Mouse (Mus musculus) adrenal gland, adult (tissue): Measurements from ENCODE around the gene Mindy1.

Source experiments
- DNase-seq, 2 experiments: peaks; one replicate each; pipeline ENCODE4 v3.0.0; 2022 to 2023; ENCODE audit warnings: low spot score in 1 of 2; ENCODE audit not compliant: inconsistent age in 2 of 2

Mindy1 gene

DNA sequence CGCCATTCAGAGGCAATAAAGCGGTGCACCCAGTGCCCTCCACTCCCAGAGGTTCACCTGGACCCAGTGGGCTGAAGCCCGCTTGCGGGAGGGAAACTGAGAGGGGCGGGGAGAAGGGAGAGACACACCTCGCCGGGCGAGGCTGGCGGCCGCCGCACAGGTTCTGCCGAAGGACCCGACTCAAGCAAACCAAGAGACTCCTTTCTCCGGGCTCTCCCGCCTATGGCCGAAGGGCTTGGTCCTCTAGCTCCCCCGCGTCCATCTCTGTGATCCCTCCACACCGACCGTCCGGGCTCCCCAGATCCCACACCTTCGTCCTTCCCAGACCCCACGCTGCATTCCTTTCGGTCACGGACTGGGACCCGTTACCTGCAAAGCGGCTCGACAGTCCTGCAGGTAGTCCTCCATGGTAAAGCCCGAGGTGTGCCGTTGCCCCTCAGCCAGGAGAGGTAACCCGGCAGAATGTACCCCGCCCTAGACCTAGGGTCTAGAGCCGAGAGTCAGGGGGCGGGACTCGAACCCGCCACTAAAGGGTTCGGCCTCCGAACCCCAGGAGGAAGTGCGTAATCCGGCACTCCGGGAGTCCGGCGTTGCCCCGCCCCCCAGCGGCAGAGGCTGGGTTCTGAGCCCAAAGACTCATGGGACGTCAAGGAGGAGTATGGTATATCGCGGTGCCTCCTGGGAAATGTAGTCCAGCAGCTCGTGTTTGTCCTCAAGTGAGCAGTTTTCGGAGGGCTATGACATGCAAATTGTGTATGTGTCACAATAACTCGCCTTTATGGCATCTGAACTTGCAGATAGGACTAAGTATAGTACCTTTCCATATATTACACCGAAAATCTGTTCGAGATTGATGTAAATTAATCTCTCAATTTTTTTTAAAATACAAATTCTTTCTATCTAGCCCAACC lies at the start of gene Mindy1, which contains the start of gene Prune1:
TSS of gene Mindy1 (plus strand) at position 130 of the 911 bp plus-strand sequence.
TSS of gene Prune1 (minus strand) at position 861 of the 911 bp plus-strand sequence.
- peak; percentile 99 for DNase-seq

DNA sequence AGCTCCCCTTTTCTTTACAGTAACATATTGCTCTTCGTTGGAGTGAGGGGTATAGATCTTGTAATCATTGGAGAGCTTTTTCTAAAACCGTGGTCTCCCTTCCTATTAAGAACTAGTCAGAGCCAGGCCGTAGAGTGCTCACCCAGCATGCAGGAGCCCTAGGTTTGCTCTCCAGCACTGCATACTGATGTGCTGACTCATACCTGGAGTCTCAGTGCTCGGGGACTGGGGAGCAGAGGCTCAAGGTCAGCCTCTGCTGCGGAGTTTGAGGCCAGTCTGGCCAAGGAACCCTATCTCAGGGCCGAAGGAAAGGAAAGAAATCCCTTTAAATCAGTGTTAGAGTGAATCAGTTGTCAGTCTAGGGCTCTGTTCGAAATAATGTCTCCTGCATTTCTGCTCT lies 48.4 kb upstream of the Mindy1 start:
- DNase-seq: peak; percentile 87 to 91

DNA sequence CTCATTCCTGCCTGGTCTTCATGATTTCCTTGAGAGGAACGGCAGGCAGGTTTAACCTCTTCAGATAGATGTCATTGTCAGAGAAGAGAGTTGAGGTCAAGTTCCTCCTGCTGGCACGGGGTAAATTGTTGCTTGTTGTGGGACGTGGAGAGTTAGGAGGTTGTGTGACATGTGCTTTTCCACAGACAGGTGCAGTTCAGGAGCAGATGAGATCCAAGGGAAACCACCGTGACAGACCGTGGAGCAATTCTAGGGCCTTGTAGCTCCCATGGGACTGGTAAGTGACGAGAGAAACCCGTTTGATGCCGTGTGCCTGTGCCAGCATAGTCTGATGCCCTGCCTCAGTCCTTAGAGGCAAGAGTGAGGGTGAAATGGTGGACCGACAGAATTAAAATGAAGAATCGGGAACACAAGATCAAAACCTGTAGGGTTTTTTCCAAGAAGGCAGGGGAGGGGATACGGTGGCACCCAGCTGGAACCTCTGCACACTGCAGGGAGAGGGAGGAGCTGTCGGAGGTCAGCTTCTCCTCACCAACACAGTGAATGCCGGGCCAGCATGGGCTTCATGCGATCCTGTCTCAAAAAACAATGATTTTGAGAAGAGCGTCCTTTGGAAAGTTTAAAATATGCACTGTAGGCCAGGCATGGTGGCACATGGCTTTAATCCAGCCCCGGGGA lies 47.7 kb upstream of the Mindy1 start:
- peak in 1 of 2 experiments; percentile 60 for DNase-seq

DNA sequence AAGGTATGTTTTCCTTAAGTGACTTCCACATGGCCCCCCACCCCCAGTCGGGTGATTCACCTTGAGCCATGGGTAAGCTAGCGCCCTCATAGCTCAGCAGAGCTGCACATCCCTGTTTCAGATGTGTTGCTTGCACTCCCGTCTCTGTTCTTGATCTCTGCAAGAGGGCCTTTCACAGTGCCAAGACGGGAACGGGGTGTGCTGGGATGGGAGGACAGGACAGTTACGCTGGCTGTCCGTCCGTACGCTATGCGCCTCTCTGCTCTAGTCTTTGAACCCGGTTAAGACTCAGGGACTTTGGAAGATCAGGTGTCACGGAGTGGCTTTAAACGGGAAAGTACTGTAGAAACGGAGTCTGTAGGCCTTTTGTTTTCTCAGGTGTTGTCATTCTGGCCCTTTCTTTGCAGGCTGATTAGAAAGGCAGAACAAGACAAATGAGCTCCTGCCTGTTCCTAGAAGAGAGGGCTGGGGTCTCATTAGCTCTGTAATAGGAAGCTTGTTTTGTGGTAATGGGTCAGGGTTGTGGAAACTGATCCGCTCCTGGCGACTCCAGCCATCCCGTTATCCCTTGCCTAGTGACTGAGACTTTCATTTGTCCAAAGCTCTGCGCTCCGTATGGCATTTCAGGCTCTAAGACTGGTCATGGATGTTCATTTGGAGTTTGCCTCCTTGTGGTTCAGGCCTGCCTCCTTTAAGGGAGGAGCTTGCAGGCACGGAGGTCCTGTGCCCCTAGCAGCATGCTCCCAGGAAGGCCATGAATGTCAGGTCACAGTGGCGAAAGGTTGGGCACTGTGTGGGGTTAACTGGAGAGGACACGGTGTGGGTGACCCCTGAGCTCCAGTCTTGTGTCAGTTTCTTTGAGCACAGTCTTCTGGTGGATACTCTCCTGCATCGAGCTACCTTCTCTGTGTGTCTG lies 45.5 kb upstream of the Mindy1 start:
- DNase-seq: peak in 1 of 2 experiments; percentile 32

DNA sequence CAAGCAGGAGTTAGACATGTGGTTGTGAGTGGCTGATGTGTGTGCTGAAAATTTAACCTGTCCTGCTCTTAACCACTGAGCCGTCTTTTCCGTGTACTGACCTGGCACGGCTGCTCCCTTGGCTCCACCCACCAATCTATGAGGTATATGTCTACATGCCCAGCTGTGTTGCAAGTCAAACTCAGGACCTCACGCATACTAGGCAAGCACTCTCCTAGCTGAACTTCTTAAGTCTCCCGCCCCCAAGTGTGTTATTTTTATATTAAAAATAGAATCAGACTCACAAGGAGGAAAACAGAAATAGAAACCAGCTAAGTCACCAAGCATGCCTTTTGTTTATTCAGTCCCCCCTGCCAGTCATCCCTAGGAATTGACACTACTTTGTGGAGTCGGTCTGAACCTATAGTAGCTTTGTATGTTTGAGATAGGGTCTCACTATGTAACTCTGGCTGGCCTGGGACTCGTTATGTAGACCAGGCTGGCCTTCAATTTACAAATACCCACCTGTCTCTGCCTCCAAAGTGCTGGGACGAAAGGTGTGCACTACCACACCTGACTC lies 43.5 kb upstream of the Mindy1 start:
- peak in 1 of 2 experiments; percentile 32 for DNase-seq

DNA sequence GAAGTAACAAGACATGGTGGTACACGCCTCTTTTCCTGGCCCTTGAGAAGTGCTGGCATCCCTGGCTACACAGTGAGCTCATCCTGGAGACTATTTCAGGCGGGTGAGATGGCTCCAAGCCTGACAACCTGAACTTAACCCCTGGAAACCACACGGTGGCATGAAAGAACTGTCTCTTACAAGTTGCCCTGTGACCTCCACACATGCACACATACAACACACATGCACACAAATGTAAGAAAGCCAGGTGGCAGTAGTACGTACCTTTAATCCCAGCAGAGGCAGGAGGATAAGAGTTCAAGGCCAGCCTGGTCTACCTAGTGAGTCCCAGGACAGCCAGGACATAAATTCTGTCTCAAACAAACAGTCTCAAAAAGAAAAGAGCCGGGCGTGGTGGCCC lies 42.1 kb upstream of the Mindy1 start:
- DNase-seq: peak in 1 of 2 experiments; percentile 28

DNA sequence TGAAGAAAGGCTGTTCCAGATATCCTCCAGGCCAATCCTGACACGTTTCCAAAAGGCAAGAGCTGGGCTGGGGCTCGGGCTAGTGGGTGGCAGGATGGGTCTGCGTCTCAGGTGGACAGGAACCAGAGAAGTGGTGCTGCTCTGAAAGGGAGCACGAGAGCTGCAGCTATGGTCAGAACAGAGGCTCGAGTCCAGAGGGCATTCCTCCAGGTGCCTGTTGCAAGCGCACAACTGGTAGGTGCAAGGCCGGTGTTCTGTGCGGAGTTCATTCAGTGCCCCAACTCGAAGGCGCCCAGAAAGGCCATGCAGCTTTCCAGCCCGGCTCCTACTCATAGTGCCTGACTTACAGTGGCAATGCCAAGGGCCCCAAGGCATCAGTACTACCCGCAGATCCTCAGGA lies 41.2 kb upstream of the Mindy1 start:
- DNase-seq: no peak

DNA sequence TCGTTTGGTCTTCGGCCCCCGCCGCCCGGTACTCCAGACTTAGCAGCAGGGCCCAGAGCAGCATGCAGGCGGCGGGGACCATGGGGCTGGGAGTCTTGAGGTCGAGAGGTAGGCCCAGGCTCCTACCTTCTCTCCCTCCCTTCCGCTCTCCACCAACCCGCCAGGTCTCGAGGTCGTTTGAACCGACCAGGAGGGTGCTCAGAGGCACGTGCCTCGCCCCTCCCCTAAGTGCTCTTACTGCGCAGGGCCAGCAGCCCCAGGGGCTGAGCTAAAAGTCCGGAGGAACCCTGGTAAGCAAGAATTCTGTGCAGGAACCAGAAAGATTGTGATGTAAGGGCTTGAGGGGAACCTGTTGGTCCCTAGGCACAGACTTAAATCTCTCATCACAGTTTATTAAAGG lies 40.2 kb upstream of the Mindy1 start:
- DNase-seq: no peak

DNA sequence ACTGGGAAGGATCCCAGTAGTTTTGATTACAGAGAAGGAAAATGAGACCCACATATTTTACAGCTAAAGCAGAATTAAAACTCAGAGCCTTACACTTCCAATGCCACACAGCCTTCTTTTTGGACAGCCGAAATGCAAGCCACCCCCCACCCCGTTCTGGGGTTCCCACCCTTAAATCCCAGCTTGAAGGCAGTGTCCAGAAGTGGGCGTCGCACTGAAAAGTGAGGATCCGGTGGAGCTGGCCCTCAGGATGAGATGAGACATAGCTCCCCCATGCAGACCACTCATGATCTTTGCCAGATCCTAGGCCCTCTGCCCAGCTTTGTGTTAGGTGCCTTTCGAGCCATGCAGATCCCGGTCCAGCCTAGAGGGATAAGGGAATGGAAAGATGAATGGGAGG lies 39.6 kb upstream of the Mindy1 start, which contains the start of gene Gm128:
TSS of gene Gm128 (minus strand) at position 101 of the 400 bp plus-strand sequence.
- no peak for DNase-seq

DNA sequence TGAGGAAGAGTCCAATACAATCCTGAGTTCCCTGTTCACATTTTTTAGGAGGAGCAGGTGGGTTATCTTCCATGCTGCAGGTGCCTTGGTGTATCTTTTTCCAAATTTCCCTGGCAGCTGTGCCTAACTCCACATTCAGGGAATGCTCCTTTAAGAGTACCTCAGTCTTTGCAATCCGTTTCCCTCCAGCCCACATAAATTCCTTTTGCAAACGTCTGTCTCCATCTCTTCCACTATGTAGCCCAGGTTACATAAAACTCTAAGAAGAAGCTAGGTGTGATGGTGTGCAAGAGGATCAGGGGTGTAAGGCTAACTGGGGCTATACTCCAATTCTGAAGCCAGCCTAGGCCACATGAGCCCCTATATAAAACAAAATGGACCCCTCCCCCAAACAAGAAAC lies 38.1 kb upstream of the Mindy1 start:
- no peak for DNase-seq

DNA sequence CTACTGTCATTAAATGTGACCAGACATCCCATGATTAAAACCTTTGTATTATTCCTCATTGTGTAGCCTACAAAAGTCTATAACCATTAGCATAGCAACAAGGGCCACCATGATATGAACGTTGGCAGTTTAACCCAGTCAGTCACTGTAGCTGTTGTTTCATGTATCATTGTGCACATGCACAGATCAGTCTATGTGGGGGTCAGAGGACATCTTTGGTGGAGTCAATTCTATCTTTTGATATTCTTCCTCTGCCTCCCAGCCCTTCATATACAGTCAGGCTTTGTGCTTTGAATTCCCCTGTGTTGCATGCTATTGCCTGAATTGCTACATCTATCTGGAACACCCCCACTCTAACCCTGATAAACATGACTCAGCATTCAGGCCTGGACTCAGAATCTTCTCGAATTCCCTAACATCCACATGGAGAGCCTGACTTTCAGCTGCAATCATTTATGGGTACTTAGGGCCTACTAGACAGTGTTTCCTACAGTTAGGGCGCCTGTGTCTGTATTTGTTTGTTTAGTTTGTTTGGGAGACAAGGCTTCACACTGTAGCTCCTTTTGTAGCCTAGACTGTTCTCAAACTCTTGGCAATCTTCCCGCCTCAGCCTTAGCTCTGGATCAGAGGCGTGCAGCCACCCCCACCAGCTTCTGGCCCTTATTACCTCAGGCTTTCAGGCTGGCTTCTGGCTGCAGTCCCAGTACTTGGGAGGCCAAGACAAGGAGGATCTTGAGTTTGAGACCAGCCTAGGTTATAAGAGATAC lies 34.5 kb upstream of the Mindy1 start:
- peak; percentile 62 to 88 for DNase-seq

DNA sequence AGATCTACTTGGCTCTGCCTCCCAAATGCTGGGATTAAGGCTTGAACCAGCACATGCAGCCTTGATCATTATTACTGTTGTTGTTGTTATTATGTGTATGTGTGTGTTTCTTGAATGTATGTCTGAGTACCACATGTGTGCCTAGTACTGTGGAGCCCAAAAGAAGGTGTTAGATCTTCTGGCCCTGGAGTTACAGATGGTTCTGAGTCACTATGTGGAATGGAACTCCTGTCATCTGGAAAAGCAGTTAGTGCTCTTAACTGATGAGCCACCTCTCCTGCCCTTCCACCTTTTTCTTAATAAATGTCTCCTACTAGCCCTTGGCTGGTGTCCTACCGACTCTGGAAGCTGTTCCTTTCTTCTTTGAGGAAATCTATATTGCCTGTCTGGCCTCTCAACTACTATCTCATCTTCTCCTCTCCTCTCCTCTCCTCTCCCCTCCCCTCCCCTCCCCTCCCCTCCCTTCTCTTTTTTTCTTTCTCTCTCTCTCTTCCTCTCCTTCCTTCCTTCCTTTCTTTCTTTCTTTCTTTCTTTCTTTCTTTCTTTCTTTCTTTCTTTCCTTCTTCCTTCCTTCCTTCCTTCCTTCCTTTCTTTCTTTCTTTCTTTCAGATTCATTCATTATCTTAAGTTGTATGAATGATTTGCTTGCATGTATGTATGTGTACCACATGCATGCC lies 33.3 kb upstream of the Mindy1 start:
- DNase-seq: no peak

DNA sequence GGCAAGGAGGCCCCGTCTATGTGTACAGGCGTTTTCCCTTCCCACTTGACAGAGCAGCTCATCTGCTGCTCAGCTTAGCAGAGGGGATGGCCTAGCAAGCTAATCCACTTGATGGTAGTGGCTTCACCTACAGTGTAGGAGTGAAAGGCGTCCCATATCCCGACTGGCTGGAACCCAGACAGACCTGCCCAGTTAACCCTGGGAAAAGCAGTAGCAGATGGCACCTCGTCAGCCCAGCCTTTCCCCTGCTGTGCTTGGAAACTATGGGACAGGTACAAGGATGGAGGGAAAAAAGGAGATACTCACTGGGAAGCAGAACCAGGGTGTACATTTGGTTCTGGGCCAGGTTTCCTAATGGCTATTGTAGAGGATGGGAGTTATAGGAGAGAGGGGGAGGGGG lies 30.8 kb upstream of the Mindy1 start:
- no peak for DNase-seq

DNA sequence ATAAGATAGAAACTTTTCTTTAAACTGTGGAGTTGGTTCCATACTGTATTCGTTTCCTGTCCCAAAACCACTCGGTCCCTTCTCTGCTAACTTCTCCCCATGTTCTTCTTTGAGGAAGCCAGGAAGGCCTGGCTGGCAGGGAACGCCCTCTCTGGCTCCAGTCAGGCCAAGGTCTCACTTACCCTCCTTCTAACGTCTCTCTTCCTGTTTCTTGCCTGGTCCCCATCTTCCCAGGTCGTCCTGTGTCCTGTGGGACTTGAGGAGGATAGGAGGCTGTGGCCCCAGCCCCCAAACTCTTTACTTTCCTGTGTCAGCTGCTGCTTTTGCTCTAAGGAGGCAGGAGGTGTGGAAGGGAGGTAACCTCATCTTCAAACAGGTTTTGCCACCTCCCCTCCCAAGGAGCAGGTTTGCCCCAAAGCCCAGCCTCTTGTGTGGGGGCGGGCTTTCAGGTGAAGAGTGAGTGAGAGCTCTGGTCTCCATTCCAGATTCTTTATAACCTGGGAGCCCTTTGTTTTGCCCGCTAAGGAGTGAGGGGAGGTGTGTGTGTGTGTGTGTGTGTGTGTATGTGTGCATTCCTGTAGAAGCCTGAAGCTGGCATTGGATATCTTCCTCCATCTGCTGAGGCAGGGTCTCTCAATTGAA lies 30.2 kb upstream of the Mindy1 start, which contains the start of gene Bnipl:
TSS of gene Bnipl (minus strand) at position 411 of the 642 bp plus-strand sequence.
- no peak for DNase-seq

DNA sequence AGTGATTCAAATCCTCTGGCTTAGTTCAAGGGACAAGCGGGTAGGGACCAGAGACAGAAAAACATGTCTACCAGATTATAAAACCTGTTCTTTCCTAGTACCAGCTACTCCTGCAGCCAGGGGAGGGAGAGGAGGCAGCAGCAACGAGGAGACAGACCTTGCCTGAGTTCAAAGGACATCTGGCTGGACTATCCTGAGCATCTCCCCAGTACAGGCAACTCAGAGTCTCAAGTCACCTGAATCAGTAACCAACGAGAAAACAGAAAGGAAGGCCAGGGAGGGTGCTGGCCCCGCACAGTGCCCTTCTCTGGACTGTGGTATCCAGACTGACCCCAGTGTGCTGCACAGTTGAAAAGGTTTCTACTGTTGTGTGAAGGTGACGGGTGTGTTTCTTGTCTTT lies 24.2 kb upstream of the Mindy1 start:
- DNase-seq: no peak

DNA sequence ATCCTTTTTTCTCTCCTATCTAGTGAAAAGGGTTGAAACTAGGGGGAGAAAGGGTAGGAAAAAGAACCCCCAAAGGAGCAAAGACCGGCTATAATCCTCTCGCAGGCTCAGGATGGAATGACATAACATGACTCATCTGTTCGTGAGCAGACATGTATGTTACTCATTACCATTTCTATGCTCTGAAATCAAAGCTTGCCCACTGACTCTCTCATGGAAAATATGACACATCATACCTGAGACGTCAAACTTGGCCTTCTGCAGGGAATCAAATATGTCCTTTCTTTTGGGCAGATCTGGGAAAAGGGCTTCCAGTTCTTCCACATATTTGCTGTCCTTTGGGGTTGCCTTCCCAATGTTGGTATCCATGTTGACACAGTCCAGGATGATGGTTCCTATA lies 19.2 kb upstream of the Mindy1 start:
- DNase-seq: no peak

DNA sequence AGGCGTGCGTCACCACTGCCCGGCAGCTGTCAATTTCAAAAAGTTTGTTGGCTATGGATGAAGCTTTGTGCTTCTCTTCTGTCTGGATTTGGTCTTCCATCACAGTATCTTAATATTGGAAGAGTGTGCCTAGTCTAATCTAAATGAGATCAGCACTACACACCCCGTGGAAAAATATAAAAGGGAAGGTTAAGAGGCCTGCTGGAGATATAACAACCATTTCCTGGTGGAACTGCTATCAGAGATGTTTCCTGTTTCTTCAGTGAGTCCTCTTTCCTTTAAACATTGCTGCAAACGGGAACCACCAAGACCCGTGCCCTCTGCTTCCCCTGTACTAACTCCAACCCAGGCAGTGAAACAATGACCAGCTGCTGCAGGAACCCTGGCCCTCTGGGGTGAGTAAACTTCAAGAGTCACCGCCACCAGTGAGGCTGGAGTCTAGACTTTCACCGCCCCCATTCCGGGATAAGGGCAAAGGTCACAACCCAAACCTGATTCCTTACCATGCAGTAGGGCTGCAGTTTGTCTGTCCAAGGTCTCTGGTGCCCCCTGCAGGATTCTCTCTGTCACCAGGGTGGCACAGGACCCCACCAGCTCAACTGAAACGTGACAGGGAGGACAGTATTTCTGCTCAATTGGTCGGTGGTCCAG lies 17.9 kb upstream of the Mindy1 start:
- peak; percentile 74 to 90 for DNase-seq

DNA sequence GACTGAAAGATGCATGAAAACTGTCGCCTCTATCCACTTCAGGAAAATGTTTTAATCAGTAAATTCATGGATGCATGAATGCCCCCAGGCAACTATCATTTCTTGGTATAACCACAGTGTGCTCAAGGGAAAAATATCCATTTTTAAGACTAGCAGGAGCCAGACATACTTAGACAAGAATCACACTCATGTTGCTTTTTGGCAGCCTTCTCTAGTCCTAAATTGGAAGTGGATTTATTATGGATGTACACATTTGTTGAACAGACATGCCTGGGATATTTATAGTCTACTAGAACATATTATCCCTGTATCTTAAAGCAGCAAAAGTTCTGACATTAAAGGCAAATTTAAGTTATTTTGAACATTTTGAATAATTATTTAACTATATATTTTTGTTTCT lies 16.4 kb upstream of the Mindy1 start:
- no peak for DNase-seq
